ENCODE assay signal across 16 mouse cellular contexts in the genomic region with DNA sequence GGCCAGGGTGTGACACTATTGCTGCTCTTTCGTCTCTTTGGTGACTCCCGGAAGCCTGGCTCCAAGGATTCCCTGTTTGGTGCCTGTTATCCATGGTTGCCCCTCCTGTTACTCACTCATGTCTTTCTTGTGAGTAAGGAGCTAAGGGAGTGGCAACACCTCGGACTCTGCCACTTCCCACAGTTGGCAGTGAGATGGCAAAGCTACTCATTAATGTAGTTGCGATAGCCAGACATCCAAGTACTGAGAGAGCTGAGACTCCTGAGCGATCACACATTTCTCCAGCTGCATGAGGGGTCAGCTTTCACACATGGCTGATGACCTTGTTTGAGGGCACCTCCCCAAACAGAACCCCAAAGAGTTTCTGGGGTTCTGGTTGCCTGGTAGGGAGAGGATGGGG. TPM values are rescaled to one million over a fixed set of nuclear protein-coding genes. Genes with fewer than 3 reads are reported as not detected.
"Had no signal": no experiment of that assay in that cellular context is flagged by ENCODE, and none has a peak within 500 bp of the region (broad histone marks: within the 10 kb centered on the region; RNA-seq: fewer than 3 reads in every experiment).

No protein-coding gene starts in this region.

- H3K36me3 ChIP-seq: limb, embryonic 10.5 days; liver, embryonic 15.5 days; midbrain, embryonic 13.5 days had no signal

- ATAC-seq: lung, postnatal 0 days; midbrain, embryonic 13.5 days had no signal

- H3K27me3 ChIP-seq: liver, embryonic 15.5 days; midbrain, embryonic 13.5 days had no signal

- DNase-seq: lung, adult 2 months; lung, postnatal 36 days; right cerebral cortex, postnatal 14 days; thymus, postnatal 4 days had no signal

- H3K9ac ChIP-seq: liver, embryonic 15.5 days; midbrain, embryonic 13.5 days had no signal

- H3K9me3 ChIP-seq: limb, embryonic 10.5 days; liver, embryonic 15.5 days; midbrain, embryonic 13.5 days had no signal

- H3K27ac ChIP-seq: limb, embryonic 10.5 days; liver, embryonic 15.5 days; midbrain, embryonic 13.5 days had no signal

- H3K4me2 ChIP-seq: liver, embryonic 11.5 days; liver, embryonic 15.5 days; midbrain, embryonic 13.5 days had no signal

- H3K4me3 ChIP-seq: limb, embryonic 10.5 days; liver, embryonic 15.5 days; midbrain, embryonic 13.5 days had no signal

- H3K4me1 ChIP-seq: limb, embryonic 10.5 days; liver, embryonic 15.5 days; midbrain, embryonic 13.5 days had no signal

RNA-seq across cellular contexts. Expression of gene Clrn3, which starts 18.0 kb away (rescaled TPM):
- total RNA-seq: layer of hippocampus, adult 8-10 months; layer of hippocampus, postnatal 14 days; left cerebral cortex, adult 18-20 months; left cerebral cortex, postnatal 14 days; megakaryocyte progenitor cell, adult 5-6 weeks; midbrain, postnatal 0 days had no signal
- polyA plus RNA-seq: limb, embryonic 10.5 days; lung, adult 2 months; lung, postnatal 0 days; midbrain, embryonic 13.5 days; midbrain, postnatal 0 days; neural tube, embryonic 14.5 days had no signal
